Mouse (Mus musculus): ENCODE results near the gene Cpvl. TPM values are rescaled to one million over a fixed set of nuclear protein-coding genes. Genes with fewer than 3 reads are reported as not detected.

Cpvl gene
- polyA plus RNA-seq, 1 experiment from 2014 or later, result 0.24 TPM

DNA sequence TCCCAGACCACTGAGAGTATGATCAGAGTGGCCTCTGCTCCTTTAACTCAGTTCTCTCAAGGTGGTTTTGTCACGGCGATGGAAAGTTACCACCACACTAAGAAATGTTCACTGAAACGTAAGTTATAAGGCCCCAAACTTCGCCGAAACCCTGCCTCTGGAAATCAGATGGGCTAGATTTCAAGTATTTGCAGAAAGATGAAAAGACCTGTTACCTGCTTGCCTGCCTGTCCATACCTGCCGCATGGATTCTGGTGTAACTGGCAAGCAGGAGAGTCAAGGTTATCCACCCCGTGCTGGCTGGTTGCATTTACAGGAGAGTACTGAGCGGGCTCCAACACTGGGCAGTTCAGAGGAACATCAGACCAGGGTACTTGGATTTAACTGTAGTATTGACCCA is 98.9 kb downstream of the Cpvl start:
- ATAC-seq, result no peak
- Histone ChIP-seq H3K27ac (ENCODE audit: low read depth, low read length) (no peak overlapping the region), H3K27me3 (replicated peaks; ENCODE audit: control insufficient read depth, insufficient read depth, low read length) (no peaks in the 10 kb centered on the region), H3K9ac (ENCODE audit: low read depth, low read length) (no peak overlapping the region), H3K9me3 (ENCODE audit: control insufficient read depth, low read length) (no peaks in the 10 kb centered on the region), H3K4me2 (ENCODE audit: low read length) (no peak overlapping the region), H3K36me3 (ENCODE audit: control insufficient read depth, insufficient read depth, low read length) (no peaks in the 10 kb centered on the region), H3K4me3 (ENCODE audit: low read length) (no peak overlapping the region), H3K4me1 (ENCODE audit: control insufficient read depth, insufficient read depth, low read depth, low read length) (peaks cover 15% of the 10 kb centered on the region)
- WGBS, result 95% methylated on average over 8 of the region's 8 CpGs

DNA sequence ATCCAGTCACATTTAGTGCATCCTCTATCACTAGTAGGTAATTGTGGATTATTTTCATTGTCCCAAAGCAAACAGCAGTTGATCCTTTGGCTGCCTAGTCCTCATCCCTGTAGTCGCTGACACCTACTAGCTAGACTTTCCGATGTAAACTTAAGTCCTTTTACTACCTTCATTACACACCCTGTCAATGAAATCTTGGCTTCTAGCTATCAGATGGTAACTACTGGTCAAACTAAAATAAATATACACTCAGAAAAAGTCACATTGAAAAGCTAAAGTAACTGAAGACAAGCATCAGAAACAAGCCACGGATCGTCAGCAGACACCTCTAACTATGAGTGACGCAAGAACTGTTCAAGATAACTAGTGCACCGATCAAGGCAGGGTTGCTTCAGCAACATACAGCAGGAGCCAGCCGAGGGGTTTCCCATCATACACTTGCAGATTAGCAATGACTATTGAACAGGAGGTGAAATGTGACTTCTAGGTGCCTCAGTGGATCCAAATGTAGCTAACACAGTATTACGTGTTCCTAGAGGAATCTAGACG is 103.5 kb downstream of the Cpvl start:
- 95% methylated on average over 9 of the region's 9 CpGs for WGBS
- Histone ChIP-seq H3K9ac (ENCODE audit: low read depth, low read length) (no peak overlapping the region), H3K4me3 (ENCODE audit: low read length) (no peak overlapping the region), H3K36me3 (ENCODE audit: control insufficient read depth, insufficient read depth, low read length) (no peaks in the 10 kb centered on the region), H3K9me3 (ENCODE audit: control insufficient read depth, low read length) (no peaks in the 10 kb centered on the region), H3K4me1 (ENCODE audit: control insufficient read depth, insufficient read depth, low read depth, low read length) (peaks cover 2% of the 10 kb centered on the region; the same call in 1 of the 2 replicates), H3K27me3 (replicated peaks; ENCODE audit: control insufficient read depth, insufficient read depth, low read length) (no peaks in the 10 kb centered on the region), H3K4me2 (ENCODE audit: low read length) (no peak overlapping the region), H3K27ac (ENCODE audit: low read depth, low read length) (no peak overlapping the region)
- no peak for ATAC-seq

DNA sequence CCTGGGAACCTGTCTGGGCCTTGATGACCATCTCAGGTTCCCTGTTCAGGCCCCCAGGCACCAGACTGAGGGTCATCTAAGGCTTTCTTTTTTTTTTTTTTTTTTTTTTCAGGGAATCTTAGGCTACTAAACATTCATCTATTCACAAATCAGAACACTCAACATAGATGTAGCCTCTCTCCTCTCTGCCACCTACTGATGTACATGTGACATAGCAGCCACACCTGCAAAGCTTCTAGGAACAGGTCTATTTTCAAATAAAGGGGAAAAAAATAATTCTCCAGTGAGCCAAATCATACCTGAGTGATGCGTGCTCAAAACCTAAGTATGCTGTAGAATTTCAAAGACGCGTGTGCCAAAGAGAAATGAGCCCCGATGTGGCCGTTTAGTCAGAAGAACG is 106.6 kb downstream of the Cpvl start:
- H3K36me3 ChIP-seq (ENCODE audit: control insufficient read depth, insufficient read depth, low read length), result no peaks in the 10 kb centered on the region
- 95% methylated on average over 6 of the region's 6 CpGs for WGBS
- no peak overlapping the region for H3K9ac ChIP-seq (ENCODE audit: low read depth, low read length)
- no peak overlapping the region for H3K4me3 ChIP-seq (ENCODE audit: low read length)
- H3K4me1 ChIP-seq (ENCODE audit: control insufficient read depth, insufficient read depth, low read depth, low read length), result peaks cover 2% of the 10 kb centered on the region; the same call in 1 of the 2 replicates
- no peak for ATAC-seq
- no peaks in the 10 kb centered on the region for H3K9me3 ChIP-seq (ENCODE audit: control insufficient read depth, low read length)
- no peak overlapping the region for H3K27ac ChIP-seq (ENCODE audit: low read depth, low read length)
- no peak overlapping the region for H3K4me2 ChIP-seq (ENCODE audit: low read length)
- H3K27me3 ChIP-seq (replicated peaks; ENCODE audit: control insufficient read depth, insufficient read depth, low read length), result no peaks in the 10 kb centered on the region

DNA sequence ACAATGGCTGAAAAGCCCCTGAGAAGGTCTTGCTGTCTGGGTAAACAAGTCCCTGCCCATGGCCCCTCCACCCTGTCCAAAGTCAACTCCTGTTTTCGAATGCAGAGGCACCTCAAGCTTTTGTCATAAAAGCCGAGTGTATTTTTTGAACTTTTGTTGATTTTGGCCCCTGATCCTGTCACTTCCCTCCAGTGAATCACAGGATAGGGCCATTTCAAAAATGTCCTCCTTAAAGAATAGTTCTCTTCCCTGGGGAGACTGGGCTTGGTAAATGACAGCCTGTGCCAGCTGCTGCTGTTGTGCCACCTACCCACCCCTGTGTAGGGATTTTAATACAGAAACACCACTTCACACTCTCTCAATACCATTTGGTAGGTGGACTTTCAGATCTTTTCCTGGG is 115.5 kb downstream of the Cpvl start:
- no peak overlapping the region for H3K4me2 ChIP-seq (ENCODE audit: low read length)
- no peaks in the 10 kb centered on the region for H3K4me1 ChIP-seq (ENCODE audit: control insufficient read depth, insufficient read depth, low read depth, low read length)
- no peaks in the 10 kb centered on the region for H3K9me3 ChIP-seq (ENCODE audit: control insufficient read depth, low read length)
- H3K9ac ChIP-seq (ENCODE audit: low read depth, low read length), result no peak overlapping the region
- ATAC-seq, result no peak
- H3K27me3 ChIP-seq (replicated peaks; ENCODE audit: control insufficient read depth, insufficient read depth, low read length), result no peaks in the 10 kb centered on the region
- WGBS, result 58% methylated on average over 2 of the region's 2 CpGs
- no peak overlapping the region for H3K4me3 ChIP-seq (ENCODE audit: low read length)
- no peak overlapping the region for H3K27ac ChIP-seq (ENCODE audit: low read depth, low read length)
- H3K36me3 ChIP-seq (ENCODE audit: control insufficient read depth, insufficient read depth, low read length), result no peaks in the 10 kb centered on the region

DNA sequence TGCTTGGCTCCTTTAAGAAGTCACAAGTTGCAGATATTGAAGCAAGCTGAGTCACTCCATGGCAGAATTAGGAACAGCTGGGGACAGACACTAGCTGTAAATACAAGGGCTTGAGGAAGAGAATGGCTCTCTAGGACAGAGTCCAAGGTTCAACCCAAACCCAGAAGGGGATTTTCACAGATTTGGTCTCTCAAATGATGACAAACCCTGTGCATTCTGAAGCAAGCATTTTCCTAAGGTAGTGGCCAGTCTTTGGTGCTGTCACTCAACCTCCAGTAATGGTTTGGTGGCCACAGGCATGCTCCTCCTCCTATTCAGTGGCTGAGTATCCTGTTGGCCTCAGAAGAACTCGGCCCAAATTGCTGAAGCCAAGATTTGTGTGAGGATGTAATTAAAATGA is 119.4 kb downstream of the Cpvl start:
- H3K4me1 ChIP-seq (ENCODE audit: control insufficient read depth, insufficient read depth, low read depth, low read length), result peaks cover 2% of the 10 kb centered on the region
- no peak overlapping the region for H3K4me2 ChIP-seq (ENCODE audit: low read length)
- H3K9me3 ChIP-seq (ENCODE audit: control insufficient read depth, low read length), result no peaks in the 10 kb centered on the region
- 50% methylated on average over 1 of the region's 1 CpGs for whole genome bisulfite sequencing
- no peaks in the 10 kb centered on the region for H3K36me3 ChIP-seq (ENCODE audit: control insufficient read depth, insufficient read depth, low read length)
- no peaks in the 10 kb centered on the region for H3K27me3 ChIP-seq (replicated peaks; ENCODE audit: control insufficient read depth, insufficient read depth, low read length)
- no peak overlapping the region for H3K4me3 ChIP-seq (ENCODE audit: low read length)
- no peak overlapping the region for H3K9ac ChIP-seq (ENCODE audit: low read depth, low read length)
- H3K27ac ChIP-seq (ENCODE audit: low read depth, low read length), result no peak overlapping the region
- no peak for ATAC-seq

DNA sequence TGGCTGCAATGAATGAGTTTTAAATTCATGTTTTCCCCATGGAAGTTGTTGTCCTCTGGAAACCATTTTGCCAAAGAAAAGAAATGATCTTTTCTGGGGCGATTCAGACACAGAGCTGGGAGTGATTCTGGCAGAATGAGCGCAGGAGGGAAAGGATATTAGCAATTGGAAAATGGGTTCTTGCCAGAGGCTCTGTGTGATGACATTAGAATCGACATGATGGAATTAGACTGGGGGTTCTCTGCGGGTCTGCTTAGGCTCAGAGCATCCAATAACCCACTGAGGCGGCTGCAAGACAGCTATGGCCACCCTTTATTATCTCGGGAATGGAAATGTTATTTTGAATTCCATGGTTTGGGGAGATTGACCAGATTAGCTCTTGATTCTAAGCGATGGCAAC is 120.6 kb downstream of the Cpvl start:
- no peaks in the 10 kb centered on the region for H3K9me3 ChIP-seq (ENCODE audit: control insufficient read depth, low read length)
- no peak overlapping the region for H3K4me2 ChIP-seq (ENCODE audit: low read length)
- no peak for ATAC-seq
- H3K36me3 ChIP-seq (ENCODE audit: control insufficient read depth, insufficient read depth, low read length), result no peaks in the 10 kb centered on the region
- H3K27ac ChIP-seq (ENCODE audit: low read depth, low read length), result no peak overlapping the region
- H3K4me3 ChIP-seq (ENCODE audit: low read length), result no peak overlapping the region
- H3K27me3 ChIP-seq (replicated peaks; ENCODE audit: control insufficient read depth, insufficient read depth, low read length), result no peaks in the 10 kb centered on the region
- no peak overlapping the region for H3K9ac ChIP-seq (ENCODE audit: low read depth, low read length)
- H3K4me1 ChIP-seq (ENCODE audit: control insufficient read depth, insufficient read depth, low read depth, low read length), result peaks cover 2% of the 10 kb centered on the region
- WGBS, result 50% methylated on average over 7 of the region's 7 CpGs

DNA sequence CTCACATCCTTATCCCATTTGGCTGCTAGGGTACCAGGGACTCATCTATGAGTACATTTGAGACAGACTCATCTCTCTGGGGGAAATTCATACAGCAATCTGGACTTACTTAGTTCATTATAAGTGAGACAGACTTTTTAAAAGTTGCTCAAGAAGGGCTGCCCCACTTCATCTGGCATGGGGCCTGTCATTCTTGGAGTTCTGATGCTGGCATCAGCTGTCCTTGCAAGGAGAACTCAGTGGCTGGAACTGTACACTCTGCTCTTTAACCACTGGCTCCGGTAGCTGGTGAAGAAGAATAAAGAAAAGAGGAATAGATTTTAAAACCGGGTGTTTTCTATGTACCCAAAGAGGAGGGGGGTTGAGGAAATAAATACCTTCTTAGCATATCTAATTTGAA is 121.7 kb downstream of the Cpvl start:
- Histone ChIP-seq H3K4me3 (ENCODE audit: low read length) (no peak overlapping the region), H3K36me3 (ENCODE audit: control insufficient read depth, insufficient read depth, low read length) (no peaks in the 10 kb centered on the region), H3K27me3 (replicated peaks; ENCODE audit: control insufficient read depth, insufficient read depth, low read length) (no peaks in the 10 kb centered on the region), H3K9ac (ENCODE audit: low read depth, low read length) (no peak overlapping the region), H3K27ac (ENCODE audit: low read depth, low read length) (no peak overlapping the region), H3K4me2 (ENCODE audit: low read length) (no peak overlapping the region), H3K4me1 (ENCODE audit: control insufficient read depth, insufficient read depth, low read depth, low read length) (peaks cover 2% of the 10 kb centered on the region), H3K9me3 (ENCODE audit: control insufficient read depth, low read length) (no peaks in the 10 kb centered on the region)
- WGBS, result 77% methylated on average over 2 of the region's 2 CpGs
- ATAC-seq, result no peak

DNA sequence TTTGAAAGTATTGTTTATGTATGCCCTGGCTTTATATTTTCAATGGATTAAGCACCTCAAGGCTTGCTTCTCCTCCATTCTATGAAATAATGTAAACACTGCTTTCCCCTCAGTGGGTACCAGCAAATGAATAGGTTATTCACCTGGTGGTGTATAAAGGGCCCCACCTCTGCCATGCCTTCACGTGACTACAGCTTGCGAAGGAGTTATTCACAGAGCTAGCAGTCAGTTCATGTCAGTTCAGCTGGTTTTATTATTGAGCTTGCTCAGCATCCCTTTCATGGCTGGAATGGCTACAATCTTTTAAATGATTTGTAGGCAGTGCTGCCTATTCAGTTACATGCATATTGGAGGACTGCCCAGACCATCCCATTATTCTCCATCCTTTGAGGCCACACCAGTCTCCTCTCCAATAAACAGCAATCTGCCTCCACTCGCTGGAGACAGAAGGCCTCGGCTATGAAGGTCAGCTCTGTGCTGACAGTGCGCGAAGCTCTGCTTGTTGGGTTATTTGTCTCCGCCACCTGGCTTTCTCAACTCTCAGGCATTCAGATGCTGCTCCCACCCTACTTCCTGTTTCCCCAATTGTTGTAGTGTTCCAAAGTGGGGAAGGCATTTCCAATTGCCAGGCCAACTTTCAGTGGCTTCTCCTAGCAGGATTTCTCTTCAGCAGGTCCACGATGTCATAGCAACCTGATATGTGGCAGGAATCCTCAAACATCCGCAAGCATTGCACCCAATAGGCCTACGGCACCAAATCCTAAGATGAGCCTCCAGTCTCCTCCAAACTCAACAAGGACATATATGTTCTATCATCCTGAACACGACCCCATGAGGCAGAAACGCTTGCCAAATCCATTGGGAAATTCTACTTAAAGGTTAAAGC is 123.3 kb downstream of the Cpvl start:
- no peaks in the 10 kb centered on the region for H3K9me3 ChIP-seq (ENCODE audit: control insufficient read depth, low read length)
- no peak overlapping the region for H3K9ac ChIP-seq (ENCODE audit: low read depth, low read length)
- no peaks in the 10 kb centered on the region for H3K36me3 ChIP-seq (ENCODE audit: control insufficient read depth, insufficient read depth, low read length)
- no peaks in the 10 kb centered on the region for H3K27me3 ChIP-seq (replicated peaks; ENCODE audit: control insufficient read depth, insufficient read depth, low read length)
- H3K27ac ChIP-seq (ENCODE audit: low read depth, low read length), result peak overlapping the region; percentile 70
- 53% methylated on average over 12 of the region's 12 CpGs for WGBS
- peaks cover 2% of the 10 kb centered on the region for H3K4me1 ChIP-seq (ENCODE audit: control insufficient read depth, insufficient read depth, low read depth, low read length)
- no peak overlapping the region for H3K4me2 ChIP-seq (ENCODE audit: low read length)
- peak; percentile 92 for ATAC-seq
- H3K4me3 ChIP-seq (ENCODE audit: low read length), result no peak overlapping the region

DNA sequence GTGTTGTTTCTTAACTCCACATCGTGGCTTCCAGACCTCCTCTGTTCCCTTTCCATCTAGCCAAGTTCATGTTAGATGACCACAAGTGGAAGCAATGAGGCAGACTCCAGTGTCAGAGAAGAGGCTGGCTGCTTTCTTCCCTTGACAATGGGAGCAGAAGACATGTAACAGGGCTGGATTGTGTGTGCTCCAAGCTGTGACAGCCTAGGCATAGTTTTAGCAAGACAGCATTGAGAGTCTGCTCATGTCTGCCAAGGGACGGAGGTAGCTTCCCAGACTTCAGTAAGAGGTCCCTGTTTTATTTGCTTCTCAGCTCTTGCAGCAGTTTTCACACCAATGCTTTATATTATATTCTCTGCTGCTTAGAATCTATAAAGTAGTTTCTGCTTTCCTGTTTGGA is 124.2 kb downstream of the Cpvl start:
- Histone ChIP-seq H3K36me3 (ENCODE audit: control insufficient read depth, insufficient read depth, low read length) (no peaks in the 10 kb centered on the region), H3K4me1 (ENCODE audit: control insufficient read depth, insufficient read depth, low read depth, low read length) (peaks cover 2% of the 10 kb centered on the region), H3K4me3 (ENCODE audit: low read length) (no peak overlapping the region), H3K27ac (ENCODE audit: low read depth, low read length) (peak overlapping the region; percentile 44; the same call in 1 of the 2 replicates), H3K9ac (ENCODE audit: low read depth, low read length) (no peak overlapping the region), H3K27me3 (replicated peaks; ENCODE audit: control insufficient read depth, insufficient read depth, low read length) (no peaks in the 10 kb centered on the region), H3K9me3 (ENCODE audit: control insufficient read depth, low read length) (no peaks in the 10 kb centered on the region), H3K4me2 (ENCODE audit: low read length) (no peak overlapping the region)
- no peak for ATAC-seq
- 72% methylated on average over 2 of the region's 2 CpGs for WGBS

All from hindbrain, embryonic 16.5 days (tissue).